Mouse (Mus musculus): Measurements from ENCODE around the gene Ppp1r21.

GRCm38 (mm10) chr17:88611057-88611456 is 81.1 kb downstream of the Ppp1r21 start:
- TF ChIP-seq CTCF (IDR thresholded peaks at IDR 0.05; ENCODE audit: low read depth, low read length) (no peak), POLR2AphosphoS5 (IDR thresholded peaks at IDR 0.05; ENCODE audit: insufficient replicate concordance, low read depth, low read length) (no peak)
